Mouse (Mus musculus) forebrain, embryonic 16.5 days (tissue): ENCODE measurements around the gene Fbxo33. TPM values are rescaled to one million over a fixed set of nuclear protein-coding genes. Genes with fewer than 3 reads are reported as not detected.

ENCODE experiments used
- ATAC-seq: fragments of 200-750 bp; cut with Nextera tagmentation; 2 replicates; pipeline ENCODE4 v1.8.0; 2017; ENCODE audit warnings: mild to moderate bottlenecking, moderate library complexity
- H3K27ac ChIP-seq: fragments of 300-500 bp; sonication (generic); 2 replicates; pipeline ENCODE4 v1.5.1; 2014; ENCODE audit warnings: low read length, control low read depth
- H3K27me3 ChIP-seq: fragments of 300-500 bp; sonication (generic); replicated peaks from 2 replicates; pipeline ENCODE4 v1.6.1; 2014; ENCODE audit warnings: low read length; ENCODE audit not compliant: control insufficient read depth, insufficient read depth
- H3K36me3 ChIP-seq: fragments of 300-500 bp; sonication (generic); 2 replicates; pipeline ENCODE4 v1.6.1; 2014; ENCODE audit not compliant: control insufficient read depth, insufficient read depth
- H3K4me1 ChIP-seq: fragments of 300-500 bp; sonication (generic); replicated peaks from 2 replicates; pipeline ENCODE4 v1.6.1; 2014; ENCODE audit warnings: low read length; ENCODE audit not compliant: control insufficient read depth, insufficient read depth
- H3K4me2 ChIP-seq: fragments of 300-500 bp; sonication (generic); 2 replicates; pipeline ENCODE4 v1.6.1; 2014; ENCODE audit warnings: mild to moderate bottlenecking, low read length, control low read depth
- H3K4me3 ChIP-seq: fragments of 300-500 bp; sonication (generic); replicated peaks from 2 replicates; pipeline ENCODE4 v1.5.1; 2014; ENCODE audit warnings: mild to moderate bottlenecking, low read length, control low read depth
- H3K9ac ChIP-seq: fragments of 300-500 bp; sonication (generic); replicated peaks from 2 replicates; pipeline ENCODE4 v1.6.1; 2014; ENCODE audit warnings: low read depth, low read length, control low read depth
- H3K9me3 ChIP-seq: fragments of 300-500 bp; sonication (generic); 2 replicates; pipeline ENCODE4 v1.6.1; 2016; ENCODE audit warnings: low read length; ENCODE audit not compliant: control insufficient read depth
- WGBS: fragments of 180-500 bp; shearing (Covaris S2); extraction: QIAGEN DNeasy Blood & Tissue Kit; methylation state at CpG from one replicate; pipeline ENCODE4 v1.1.7; 2014; 5-methylcytosine and 5-hydroxymethylcytosine counted together
- microRNA-seq: library from miRNA; unstranded; fragments of <30 nt; microRNA quantifications from one replicate; pipeline ENCODE4, GENCODE M21; 2017
- polyA plus RNA-seq: library from polyadenylated mRNA; unstranded; fragments of >200 nt; fragmentation: Nextera tagmentation; extraction: Ambion mirVana; gene quantifications from 2 replicates; pipeline ENCODE4 v1.2.1, GENCODE M21; 2015

The Fbxo33 gene
- polyA plus RNA-seq, 1 experiment from 2014 or later, result 9.8 TPM

- Histone ChIP-seq H3K4me1 (no peaks in the 10 kb centered on the region), H3K36me3 (peaks cover 18% of the 10 kb centered on the region), H3K4me3 (no peak overlapping the region), H3K9ac (no peak overlapping the region), H3K27me3 (no peaks in the 10 kb centered on the region), H3K9me3 (no peaks in the 10 kb centered on the region), H3K4me2 (no peak overlapping the region), H3K27ac (no peak overlapping the region)
- no peak for ATAC-seq
- 94% methylated on average over 3 of the region's 3 CpGs for WGBS
These were observed 41.7 kb downstream of the Fbxo33 start for GRCm38 (mm10) chr12:59177814-59178213.

GRCm38 (mm10) chr12:59169935-59170334, 49.6 kb downstream of the Fbxo33 start:
- Histone ChIP-seq H3K27me3 (no peaks in the 10 kb centered on the region), H3K4me3 (no peak overlapping the region), H3K9ac (no peak overlapping the region), H3K9me3 (no peaks in the 10 kb centered on the region), H3K36me3 (peaks cover 6% of the 10 kb centered on the region), H3K4me2 (no peak overlapping the region), H3K27ac (no peak overlapping the region), H3K4me1 (no peaks in the 10 kb centered on the region)
- WGBS, result 71% methylated on average over 4 of the region's 4 CpGs
- no peak for ATAC-seq

- Histone ChIP-seq H3K4me2 (no peak overlapping the region), H3K27me3 (no peaks in the 10 kb centered on the region), H3K9ac (no peak overlapping the region), H3K9me3 (no peaks in the 10 kb centered on the region), H3K4me3 (no peak overlapping the region), H3K4me1 (no peaks in the 10 kb centered on the region), H3K36me3 (peaks cover 6% of the 10 kb centered on the region), H3K27ac (no peak overlapping the region)
- ATAC-seq, result no peak
- WGBS, result 90% methylated on average over 4 of the region's 4 CpGs
These were observed 53.0 kb downstream of the Fbxo33 start for GRCm38 (mm10) chr12:59166557-59166956.

- no peak overlapping the region for H3K4me2 ChIP-seq
- 95% methylated on average over 6 of the region's 6 CpGs for WGBS
- ATAC-seq, result no peak
These were observed 55.0 kb downstream of the Fbxo33 start for GRCm38 (mm10) chr12:59164522-59164921.

GRCm38 (mm10) chr12:59162797-59163196, 56.7 kb downstream of the Fbxo33 start:
- Histone ChIP-seq H3K9ac (no peak overlapping the region), H3K27me3 (no peaks in the 10 kb centered on the region), H3K4me2 (no peak overlapping the region), H3K9me3 (no peaks in the 10 kb centered on the region), H3K4me1 (no peaks in the 10 kb centered on the region), H3K27ac (no peak overlapping the region), H3K4me3 (no peak overlapping the region), H3K36me3 (peaks cover 7% of the 10 kb centered on the region)
- no peak for ATAC-seq
- 91% methylated on average over 2 of the region's 2 CpGs for WGBS

More at GRCm38 (mm10) chr12:59164522-59164921, 55.0 kb downstream of the Fbxo33 start:
- no peak overlapping the region for H3K27ac ChIP-seq
- no peak overlapping the region for H3K9ac ChIP-seq
- no peaks in the 10 kb centered on the region for H3K4me1 ChIP-seq
- no peaks in the 10 kb centered on the region; the same call in none of the 2 replicates for H3K36me3 ChIP-seq
- H3K4me3 ChIP-seq, result no peak overlapping the region
- H3K27me3 ChIP-seq, result no peaks in the 10 kb centered on the region
- H3K9me3 ChIP-seq, result no peaks in the 10 kb centered on the region

- no peak overlapping the region for H3K27ac ChIP-seq
- no peak overlapping the region for H3K4me3 ChIP-seq
- 65% methylated on average over 2 of the region's 2 CpGs for WGBS
- H3K9ac ChIP-seq, result no peak overlapping the region
- H3K36me3 ChIP-seq, result peaks cover 9% of the 10 kb centered on the region
- ATAC-seq, result no peak
- no peaks in the 10 kb centered on the region for H3K4me1 ChIP-seq
- H3K4me2 ChIP-seq, result no peak overlapping the region
- no peaks in the 10 kb centered on the region for H3K27me3 ChIP-seq
- H3K9me3 ChIP-seq, result no peaks in the 10 kb centered on the region
These were observed 58.4 kb downstream of the Fbxo33 start for GRCm38 (mm10) chr12:59161091-59161490.

Small RNA genes lying within 50 kb of the gene (microRNA-seq; reads per million reads assigned to microRNA genes)
- gene Gm27284, result not detected

Other genes starting within 250 kb of the Fbxo33 start
- 105 and 121 TPM in 2 replicates for gene Sec23a, start 207.7 kb downstream of the Fbxo33 start, polyA plus RNA-seq
- gene Gemin2, start 206.3 kb downstream of the Fbxo33 start, polyA plus RNA-seq, result 14.7 and 15.2 TPM in 2 replicates
- 153 and 164 TPM in 2 replicates for gene Trappc6b, start 158.3 kb downstream of the Fbxo33 start, polyA plus RNA-seq
- gene Pnn, start 152.8 kb downstream of the Fbxo33 start, polyA plus RNA-seq, result 93.7 and 94.9 TPM in 2 replicates
- gene Mia2, start 123.9 kb downstream of the Fbxo33 start, polyA plus RNA-seq, result 33.0 and 41.5 TPM in 2 replicates